Mouse (Mus musculus) heart, postnatal 0 days (tissue): ENCODE measurements at regions not wholly inside any gene's neighbourhood (a gene's known extent, or its start where the extent isn't known, plus 50 kb on each side); places are given as distances from the start of the nearest gene placed in this dataset.

Experiments
- CTCF ChIP-seq: IDR thresholded peaks from 2 replicates; pipeline ENCODE4 v1.5.1; 2016; ENCODE audit warnings: antibody characterized with exemption, control low read depth, low read depth
- EP300 ChIP-seq: IDR thresholded peaks from 2 replicates; pipeline ENCODE4 v1.6.1; 2016; ENCODE audit warnings: antibody characterized with exemption, low read depth

DNA sequence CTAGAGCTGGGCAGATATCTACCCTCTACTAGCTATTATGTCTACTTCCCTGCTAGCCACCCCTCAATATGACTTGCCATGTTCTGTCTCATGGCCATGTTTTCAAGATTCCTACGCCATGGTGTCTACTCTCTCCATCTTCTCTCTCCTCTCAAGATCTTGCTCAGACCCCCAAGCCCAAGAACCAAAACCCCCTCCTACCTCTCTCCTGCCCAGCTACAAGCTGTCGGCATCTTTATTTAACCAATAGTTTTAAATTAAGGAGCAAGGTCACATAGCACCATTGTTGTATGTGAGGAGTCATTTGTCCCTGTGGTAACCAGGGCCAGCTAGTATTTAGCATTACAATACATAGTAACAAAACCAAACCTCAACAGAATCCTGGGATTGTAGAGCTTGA is 166.4 kb downstream of the Utp18 start:
- no peak for TF ChIP-seq EP300
- no peak for TF ChIP-seq CTCF
